Mouse (Mus musculus): ENCODE results near the gene Mipol1.
"Not testable (repeated sequence)": the region's sequence is repeated elsewhere in the genome, so short reads cannot be mapped to it uniquely, and the experiment has no call there.

The Mipol1 gene

DNA sequence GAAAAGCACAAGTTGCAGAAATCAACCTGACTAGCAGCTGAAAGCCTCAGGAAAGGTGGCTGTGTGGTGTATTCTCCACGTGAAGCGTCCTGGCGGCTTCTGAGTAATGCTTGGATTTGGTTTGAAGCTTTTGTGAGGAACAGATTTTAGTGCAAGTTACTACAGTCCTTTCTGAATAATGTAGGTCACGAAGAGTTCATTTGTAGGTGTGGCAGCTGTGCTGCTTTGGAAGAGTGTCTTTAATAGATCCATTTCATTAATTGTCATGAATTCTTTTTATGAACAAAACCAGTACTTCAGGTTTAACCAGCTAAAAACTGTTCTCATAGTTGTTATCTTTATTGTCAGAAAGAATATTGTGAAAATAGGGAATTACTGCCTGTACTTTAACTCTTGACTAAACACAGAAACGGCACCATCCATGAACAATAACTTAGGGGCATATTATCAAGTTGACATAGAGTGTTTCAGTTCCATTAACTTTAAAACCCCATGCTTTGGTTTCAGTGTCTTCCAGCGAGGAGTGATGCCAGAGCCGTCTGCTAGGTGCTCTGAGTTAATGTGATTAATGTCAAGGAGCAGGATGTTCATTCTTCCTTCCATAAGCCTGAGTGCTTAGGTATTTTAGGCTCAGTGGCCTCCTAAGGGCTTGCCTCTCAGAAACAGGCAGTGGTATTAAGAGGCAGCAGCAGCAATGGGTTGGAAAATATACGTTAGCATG lies 206.9 kb downstream of the Mipol1 start:
- DNase-seq (ENCODE audit: low read depth, low spot score); H3K36me3 ChIP-seq (ENCODE audit: control insufficient read depth, insufficient read depth, low read length, poor library complexity, severe bottlenecking); H3K27me3 ChIP-seq (ENCODE audit: control insufficient read depth, insufficient read depth, low read length, poor library complexity, severe bottlenecking): not testable (repeated sequence)

- H3K27me3 ChIP-seq (ENCODE audit: control insufficient read depth, insufficient read depth, low read length, poor library complexity, severe bottlenecking) = no peaks in the 10 kb centered on the region
- H3K36me3 ChIP-seq (ENCODE audit: control insufficient read depth, insufficient read depth, low read length, poor library complexity, severe bottlenecking) = no peaks in the 10 kb centered on the region
- no peak for DNase-seq (ENCODE audit: low read depth, low spot score)
Observed at GRCm38 (mm10) chr12:57444281-57444903, 214.2 kb downstream of the Mipol1 start.

- Histone ChIP-seq H3K27me3 (ENCODE audit: control insufficient read depth, insufficient read depth, low read length, poor library complexity, severe bottlenecking) (no peaks in the 10 kb centered on the region), H3K36me3 (ENCODE audit: control insufficient read depth, insufficient read depth, low read length, poor library complexity, severe bottlenecking) (no peaks in the 10 kb centered on the region)
- DNase-seq (ENCODE audit: low read depth, low spot score) = no peak
Observed at GRCm38 (mm10) chr12:57447331-57447730, 217.1 kb downstream of the Mipol1 start.

GRCm38 (mm10) chr12:57449299-57449698 lies 219.1 kb downstream of the Mipol1 start:
- Histone ChIP-seq H3K27me3 (ENCODE audit: control insufficient read depth, insufficient read depth, low read length, poor library complexity, severe bottlenecking) (no peaks in the 10 kb centered on the region), H3K36me3 (ENCODE audit: control insufficient read depth, insufficient read depth, low read length, poor library complexity, severe bottlenecking) (no peaks in the 10 kb centered on the region)
- DNase-seq (ENCODE audit: low read depth, low spot score) = no peak

DNA sequence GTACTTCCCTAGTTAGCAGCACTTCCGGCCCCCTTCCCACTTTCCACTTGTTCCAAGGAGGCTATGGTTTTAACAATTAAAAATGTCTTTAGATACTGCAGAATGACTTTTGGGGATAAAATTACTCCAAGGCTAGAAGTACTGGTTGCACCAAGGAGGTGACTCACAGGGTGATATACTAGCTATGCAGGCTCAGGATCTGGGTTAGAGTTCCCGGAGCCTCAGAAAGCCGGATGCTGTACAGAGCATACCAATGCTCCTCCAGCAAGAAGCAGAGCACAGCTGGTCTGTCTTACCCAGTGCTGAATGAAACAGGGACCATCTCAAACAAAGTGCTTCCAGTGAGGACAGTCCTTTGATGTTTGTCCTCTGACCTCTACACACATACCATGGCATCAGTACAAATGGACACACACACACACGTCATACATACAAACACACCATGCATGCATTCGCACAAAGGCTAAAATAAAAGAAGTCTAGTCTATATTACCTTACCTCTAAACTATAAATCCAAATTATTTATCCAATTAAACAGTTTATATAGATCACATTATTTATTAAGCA lies 219.9 kb downstream of the Mipol1 start:
- H3K27me3 ChIP-seq (ENCODE audit: control insufficient read depth, insufficient read depth, low read length, poor library complexity, severe bottlenecking) = no peaks in the 10 kb centered on the region
- no peak for DNase-seq (ENCODE audit: low read depth, low spot score)
- no peaks in the 10 kb centered on the region for H3K36me3 ChIP-seq (ENCODE audit: control insufficient read depth, insufficient read depth, low read length, poor library complexity, severe bottlenecking)

DNA sequence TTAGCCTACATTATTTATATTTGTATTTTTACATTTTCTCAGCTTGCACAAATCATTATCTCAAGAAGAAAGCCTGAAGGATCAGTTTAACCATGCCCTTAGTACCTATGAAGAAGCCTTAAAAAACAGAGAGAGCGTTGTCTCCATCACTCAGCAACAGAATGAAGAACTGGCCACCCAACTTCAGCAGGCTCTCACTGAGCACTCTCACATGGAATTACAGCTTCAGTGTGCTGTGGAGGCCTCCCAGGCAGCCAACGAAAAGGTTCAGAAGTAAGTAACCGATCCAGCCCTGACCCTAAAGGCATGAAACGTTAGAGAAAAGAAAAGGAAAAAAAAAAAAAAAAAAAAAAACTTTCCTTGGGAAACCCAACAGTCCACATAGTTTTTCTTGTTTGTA lies 226.7 kb downstream of the Mipol1 start:
- no peak for DNase-seq (ENCODE audit: low read depth, low spot score)
- H3K27me3 ChIP-seq (ENCODE audit: control insufficient read depth, insufficient read depth, low read length, poor library complexity, severe bottlenecking) = no peaks in the 10 kb centered on the region
- no peaks in the 10 kb centered on the region for H3K36me3 ChIP-seq (ENCODE audit: control insufficient read depth, insufficient read depth, low read length, poor library complexity, severe bottlenecking)

DNA sequence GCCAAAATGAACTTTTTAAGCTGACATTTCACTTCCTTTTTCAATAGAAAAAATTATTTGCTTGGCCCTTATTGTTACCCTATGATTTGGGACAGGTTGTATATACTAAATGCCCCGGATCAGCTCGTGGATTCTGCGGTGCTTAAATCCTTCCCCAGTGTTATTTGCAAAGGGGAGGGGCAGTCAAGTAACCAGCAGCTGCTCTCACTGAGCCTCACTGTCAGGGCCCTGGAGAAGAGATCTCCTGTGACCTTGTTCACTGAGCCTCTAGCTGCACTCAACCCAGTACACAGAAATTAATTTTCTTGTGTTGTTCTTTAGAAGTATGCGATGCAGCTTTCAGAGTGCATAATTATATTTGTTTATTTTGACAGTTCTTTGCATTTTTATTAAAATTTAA lies 227.1 kb downstream of the Mipol1 start:
- Histone ChIP-seq H3K36me3 (ENCODE audit: control insufficient read depth, insufficient read depth, low read length, poor library complexity, severe bottlenecking) (no peaks in the 10 kb centered on the region), H3K27me3 (ENCODE audit: control insufficient read depth, insufficient read depth, low read length, poor library complexity, severe bottlenecking) (no peaks in the 10 kb centered on the region)
- DNase-seq (ENCODE audit: low read depth, low spot score) = no peak

GRCm38 (mm10) chr12:57464520-57465334 lies 234.5 kb downstream of the Mipol1 start:
- Histone ChIP-seq H3K27me3 (ENCODE audit: control insufficient read depth, insufficient read depth, low read length, poor library complexity, severe bottlenecking) (no peaks in the 10 kb centered on the region), H3K36me3 (ENCODE audit: control insufficient read depth, insufficient read depth, low read length, poor library complexity, severe bottlenecking) (no peaks in the 10 kb centered on the region)
- peak; percentile 2 for DNase-seq (ENCODE audit: low read depth, low spot score)

GRCm38 (mm10) chr12:57471786-57472185 lies 241.6 kb downstream of the Mipol1 start:
- DNase-seq (ENCODE audit: low read depth, low spot score) = no peak
- H3K27me3 ChIP-seq (ENCODE audit: control insufficient read depth, insufficient read depth, low read length, poor library complexity, severe bottlenecking) = no peaks in the 10 kb centered on the region
- H3K36me3 ChIP-seq (ENCODE audit: control insufficient read depth, insufficient read depth, low read length, poor library complexity, severe bottlenecking) = no peaks in the 10 kb centered on the region

DNA sequence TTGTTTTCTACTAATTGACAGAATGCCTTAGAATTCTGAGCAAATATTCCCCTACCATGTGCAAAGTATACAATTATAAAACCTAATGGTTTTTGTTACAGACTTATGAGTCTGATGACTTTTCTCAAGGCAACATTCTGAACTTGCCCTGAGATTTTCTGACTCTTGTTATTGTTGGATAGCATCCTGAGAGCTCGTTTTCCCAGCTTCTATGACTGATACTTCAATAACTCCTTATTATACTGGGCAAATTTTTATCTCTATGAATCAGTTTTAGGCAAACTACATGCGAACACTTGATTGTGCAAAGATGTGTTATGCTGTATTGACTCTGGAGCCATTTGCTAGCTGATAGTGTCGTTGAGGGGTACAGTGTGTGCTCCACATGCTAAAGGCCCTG lies 246.6 kb downstream of the Mipol1 start:
- Histone ChIP-seq H3K27me3 (ENCODE audit: control insufficient read depth, insufficient read depth, low read length, poor library complexity, severe bottlenecking) (no peaks in the 10 kb centered on the region), H3K36me3 (ENCODE audit: control insufficient read depth, insufficient read depth, low read length, poor library complexity, severe bottlenecking) (no peaks in the 10 kb centered on the region)
- no peak for DNase-seq (ENCODE audit: low read depth, low spot score)

- Histone ChIP-seq H3K27me3 (ENCODE audit: control insufficient read depth, insufficient read depth, low read length, poor library complexity, severe bottlenecking) (no peaks in the 10 kb centered on the region), H3K36me3 (ENCODE audit: control insufficient read depth, insufficient read depth, low read length, poor library complexity, severe bottlenecking) (no peaks in the 10 kb centered on the region)
- DNase-seq (ENCODE audit: low read depth, low spot score) = no peak
Observed at GRCm38 (mm10) chr12:57481823-57482222, 251.6 kb downstream of the Mipol1 start.

GRCm38 (mm10) chr12:57496347-57497119 lies 266.3 kb downstream of the Mipol1 start:
- no peaks in the 10 kb centered on the region for H3K36me3 ChIP-seq (ENCODE audit: control insufficient read depth, insufficient read depth, low read length, poor library complexity, severe bottlenecking)
- no peak for DNase-seq (ENCODE audit: low read depth, low spot score)
- no peaks in the 10 kb centered on the region for H3K27me3 ChIP-seq (ENCODE audit: control insufficient read depth, insufficient read depth, low read length, poor library complexity, severe bottlenecking)

DNA sequence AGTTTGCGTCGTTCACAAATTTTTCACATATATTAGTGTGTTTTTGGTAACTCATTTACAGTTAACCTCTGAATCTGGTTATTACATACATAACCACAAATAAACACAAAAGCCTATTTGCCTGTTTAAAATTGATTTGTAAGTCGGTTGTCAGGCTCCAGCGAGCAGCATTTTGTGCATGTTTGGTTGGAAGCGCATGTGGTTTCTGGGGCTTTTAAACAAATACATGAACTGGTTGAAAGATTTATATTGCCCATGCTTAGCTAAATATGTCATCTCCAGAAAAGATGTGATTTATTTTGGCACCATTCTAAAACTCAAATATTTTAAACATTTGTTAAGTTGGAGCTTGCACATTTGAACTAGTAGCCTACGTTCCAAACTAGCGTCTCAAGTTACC lies 270.0 kb downstream of the Mipol1 start:
- Histone ChIP-seq H3K27me3 (ENCODE audit: control insufficient read depth, insufficient read depth, low read length, poor library complexity, severe bottlenecking) (no peaks in the 10 kb centered on the region), H3K36me3 (ENCODE audit: control insufficient read depth, insufficient read depth, low read length, poor library complexity, severe bottlenecking) (no peaks in the 10 kb centered on the region)
- no peak for DNase-seq (ENCODE audit: low read depth, low spot score)

DNA sequence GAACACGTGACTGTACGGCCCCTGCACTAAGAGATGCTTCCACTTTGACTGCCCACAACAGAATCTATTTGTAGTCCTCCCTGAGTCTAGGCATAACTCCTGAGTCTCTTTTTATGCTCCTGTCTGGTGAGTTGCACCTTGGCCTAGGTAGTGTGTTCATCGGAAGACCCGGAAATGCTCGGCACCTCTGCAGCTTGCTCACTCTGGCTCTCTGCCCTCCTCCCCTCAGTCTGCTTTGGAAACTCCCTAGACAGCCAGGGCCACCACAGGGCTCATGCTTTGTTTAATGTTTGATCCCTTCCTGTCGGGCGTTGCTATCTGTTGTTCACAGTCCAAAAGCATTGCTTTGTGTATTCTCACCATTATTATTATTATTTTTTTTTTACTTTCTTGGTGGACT lies 275.1 kb downstream of the Mipol1 start:
- H3K27me3 ChIP-seq (ENCODE audit: control insufficient read depth, insufficient read depth, low read length, poor library complexity, severe bottlenecking) = no peaks in the 10 kb centered on the region
- no peak for DNase-seq (ENCODE audit: low read depth, low spot score)
- no peaks in the 10 kb centered on the region for H3K36me3 ChIP-seq (ENCODE audit: control insufficient read depth, insufficient read depth, low read length, poor library complexity, severe bottlenecking)
